Mouse (Mus musculus): ENCODE data around the gene Btbd8.

Btbd8 gene

GRCm38 (mm10) chr5:107449620-107450019 lies 11.8 kb downstream of the Btbd8 start:
- DNase-seq (ENCODE audit: low read depth, low spot score): no peak

- DNase-seq (ENCODE audit: low read depth, low spot score): no peak
These were observed 12.5 kb downstream of the Btbd8 start for GRCm38 (mm10) chr5:107450299-107450698.

GRCm38 (mm10) chr5:107462147-107463076 lies 24.6 kb downstream of the Btbd8 start:
- no peak for DNase-seq (ENCODE audit: low read depth, low spot score)

GRCm38 (mm10) chr5:107466501-107466900 lies 28.7 kb downstream of the Btbd8 start:
- no peak for DNase-seq (ENCODE audit: low read depth, low spot score)

- DNase-seq (ENCODE audit: low read depth, low spot score): peak; percentile 53
These were observed 29.3 kb downstream of the Btbd8 start for GRCm38 (mm10) chr5:107467098-107467497.

GRCm38 (mm10) chr5:107470600-107471329 lies 33.0 kb downstream of the Btbd8 start:
- peak; percentile 70 for DNase-seq (ENCODE audit: low read depth, low spot score)

GRCm38 (mm10) chr5:107480194-107480593 lies 42.4 kb downstream of the Btbd8 start:
- DNase-seq (ENCODE audit: low read depth, low spot score): no peak

GRCm38 (mm10) chr5:107488996-107489395 lies 51.2 kb downstream of the Btbd8 start:
- no peak for DNase-seq (ENCODE audit: low read depth, low spot score)

GRCm38 (mm10) chr5:107491036-107491435 lies 53.2 kb downstream of the Btbd8 start:
- DNase-seq (ENCODE audit: low read depth, low spot score): no peak

- peak; percentile 20 for DNase-seq (ENCODE audit: low read depth, low spot score)
These were observed 54.7 kb downstream of the Btbd8 start for GRCm38 (mm10) chr5:107492471-107492870.

- no peak for DNase-seq (ENCODE audit: low read depth, low spot score)
These were observed 57.0 kb downstream of the Btbd8 start for GRCm38 (mm10) chr5:107494759-107495158.

- no peak for DNase-seq (ENCODE audit: low read depth, low spot score)
These were observed 58.2 kb downstream of the Btbd8 start for GRCm38 (mm10) chr5:107496047-107496446.

- no peak for DNase-seq (ENCODE audit: low read depth, low spot score)
These were observed 60.0 kb downstream of the Btbd8 start for GRCm38 (mm10) chr5:107497519-107498501.

GRCm38 (mm10) chr5:107498806-107499310 lies 61.1 kb downstream of the Btbd8 start:
- no peak for DNase-seq (ENCODE audit: low read depth, low spot score)

- DNase-seq (ENCODE audit: low read depth, low spot score): no peak
These were observed 62.2 kb downstream of the Btbd8 start for GRCm38 (mm10) chr5:107499891-107500535.

GRCm38 (mm10) chr5:107500741-107501140 lies 62.9 kb downstream of the Btbd8 start:
- DNase-seq (ENCODE audit: low read depth, low spot score): no peak

GRCm38 (mm10) chr5:107507321-107507720 lies 69.5 kb downstream of the Btbd8 start, which contains the start of gene Gm42669:
Gene Gm42669, plus strand, starts transcription at chr5:107507621.
- DNase-seq (ENCODE audit: low read depth, low spot score): no peak

- no peak for DNase-seq (ENCODE audit: low read depth, low spot score)
These were observed 72.7 kb downstream of the Btbd8 start for GRCm38 (mm10) chr5:107510503-107510902.

GRCm38 (mm10) chr5:107511326-107511725 lies 73.5 kb downstream of the Btbd8 start:
- DNase-seq (ENCODE audit: low read depth, low spot score): no peak

GRCm38 (mm10) chr5:107513583-107513982 lies 75.8 kb downstream of the Btbd8 start:
- peak; percentile 79 for DNase-seq (ENCODE audit: low read depth, low spot score)

- DNase-seq (ENCODE audit: low read depth, low spot score): no peak
These were observed 77.7 kb downstream of the Btbd8 start for GRCm38 (mm10) chr5:107515453-107515852.

Data from 3T3-L1 (cell line).